Mouse (Mus musculus) stomach, embryonic 16.5 days (tissue): Measurements from ENCODE around the gene Ccdc124. TPM values are rescaled to one million over a fixed set of nuclear protein-coding genes. Genes with fewer than 3 reads are reported as not detected.

ENCODE experiments used
- ATAC-seq: fragments of 200-750 bp; cut with Nextera tagmentation; 2 replicates; pipeline ENCODE4 v1.8.0; 2017; ENCODE audit warnings: moderate number of reproducible peaks, moderate TSS enrichment; ENCODE audit not compliant: insufficient read depth, low FRiP score
- H3K27ac ChIP-seq: fragments of 300-500 bp; sonication (generic); 2 replicates; pipeline ENCODE4 v1.5.1; 2014; ENCODE audit warnings: low read length
- H3K27me3 ChIP-seq: fragments of 300-500 bp; sonication (generic); 2 replicates; pipeline ENCODE4 v1.6.1; 2014; ENCODE audit warnings: low read length, control low read depth, mixed read lengths; ENCODE audit not compliant: control insufficient read depth, insufficient read depth
- H3K36me3 ChIP-seq: fragments of 300-500 bp; sonication (generic); 2 replicates; pipeline ENCODE4 v1.6.1; 2014; ENCODE audit warnings: low read length; ENCODE audit not compliant: control insufficient read depth, insufficient read depth
- H3K4me1 ChIP-seq: fragments of 300-500 bp; sonication (generic); 2 replicates; pipeline ENCODE4 v1.6.1; 2014; ENCODE audit warnings: low read length, control low read depth, mixed read lengths; ENCODE audit not compliant: control insufficient read depth, insufficient read depth
- H3K4me2 ChIP-seq: fragments of 300-500 bp; sonication (generic); 2 replicates; pipeline ENCODE4 v1.6.1; 2014; ENCODE audit warnings: low read depth, low read length, mixed read lengths
- H3K4me3 ChIP-seq: fragments of 300-500 bp; sonication (generic); replicated peaks from 2 replicates; pipeline ENCODE4 v1.5.1; 2014; ENCODE audit warnings: mild to moderate bottlenecking, low read length
- H3K9ac ChIP-seq: fragments of 300-500 bp; sonication (generic); 2 replicates; pipeline ENCODE4 v1.6.1; 2014; ENCODE audit warnings: low read length
- H3K9me3 ChIP-seq: fragments of 300-500 bp; sonication (generic); replicated peaks from 2 replicates; pipeline ENCODE4 v1.6.1; 2016; ENCODE audit warnings: low read length, control low read depth; ENCODE audit not compliant: control insufficient read depth
- WGBS: fragments of 180-500 bp; shearing (Covaris S2); extraction: QIAGEN DNeasy Blood & Tissue Kit; methylation state at CpG from one replicate; pipeline ENCODE4 v1.1.7; 2014; 5-methylcytosine and 5-hydroxymethylcytosine counted together
- polyA plus RNA-seq: library from polyadenylated mRNA; unstranded; fragments of >200 nt; fragmentation: Nextera tagmentation; extraction: Ambion mirVana; gene quantifications from 2 replicates; pipeline ENCODE4 v1.2.1, GENCODE M21; 2015

The Ccdc124 gene
- polyA plus RNA-seq, 1 experiment from 2014 or later = 89.6 TPM

DNA sequence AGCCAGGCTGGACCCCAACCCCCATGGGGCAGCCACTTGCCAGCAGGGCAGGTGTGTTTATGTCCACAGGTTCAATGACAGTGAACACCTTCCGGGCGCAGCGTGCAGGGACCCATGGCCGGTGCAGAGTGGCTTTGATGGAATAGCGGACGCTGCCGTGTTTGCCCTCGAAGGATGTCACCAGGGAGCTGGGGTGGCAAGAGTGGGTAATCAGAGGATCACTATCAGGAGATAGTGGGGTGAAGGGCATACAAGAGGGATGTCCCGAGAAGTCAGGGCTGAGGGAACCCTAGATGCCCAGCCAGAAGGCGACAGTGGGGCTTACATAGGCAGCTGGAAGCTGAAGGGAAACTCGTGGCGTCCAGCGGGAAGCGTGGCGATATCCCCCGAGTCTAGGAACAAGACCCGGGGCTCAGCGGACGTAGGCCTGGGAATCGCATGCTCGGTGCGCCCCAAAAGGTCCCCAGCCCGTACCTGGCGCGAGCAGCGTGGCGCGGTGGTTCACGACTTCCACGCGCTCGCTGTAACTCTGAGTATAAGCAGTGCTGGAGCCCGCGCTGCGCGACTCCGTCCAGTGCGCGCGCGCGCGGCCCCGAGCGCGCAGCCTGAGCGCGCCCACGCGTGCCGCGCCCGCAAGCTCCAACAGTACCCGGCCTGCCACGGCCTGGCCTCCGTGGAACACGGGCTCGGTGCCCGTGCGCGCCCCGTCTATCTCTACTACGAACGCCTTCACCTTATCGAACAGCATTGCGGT is 34.9 kb downstream of the Ccdc124 start:
- peak overlapping the region; percentile 66 for H3K4me3 ChIP-seq
- WGBS = 1% methylated on average over 66 of the region's 66 CpGs
- H3K27me3 ChIP-seq = no peaks in the 10 kb centered on the region
- H3K9me3 ChIP-seq = no peaks in the 10 kb centered on the region
- peaks cover 25% of the 10 kb centered on the region for H3K4me1 ChIP-seq
- peak overlapping the region; percentile 95 for H3K27ac ChIP-seq
- H3K4me2 ChIP-seq = peak overlapping the region; percentile 66
- H3K9ac ChIP-seq = peak overlapping the region; percentile 82
- H3K36me3 ChIP-seq = 0 out of 2 replicates have a peak, but pooled peaks cover 4% of the 10 kb centered on the region
- ATAC-seq = peak; percentile 20

GRCm38 (mm10) chr8:70836666-70837065 is 37.1 kb downstream of the Ccdc124 start:
- Histone ChIP-seq H3K27ac (no peak overlapping the region), H3K4me2 (no peak overlapping the region), H3K4me3 (no peak overlapping the region), H3K27me3 (no peaks in the 10 kb centered on the region), H3K36me3 (0 out of 2 replicates have a peak, but pooled peaks cover 4% of the 10 kb centered on the region), H3K9ac (0 out of 2 replicates have a peak overlapping the region, but pooled peaks have one; percentile 19), H3K4me1 (peaks cover 28% of the 10 kb centered on the region), H3K9me3 (no peaks in the 10 kb centered on the region)
- ATAC-seq = no peak
- WGBS = 89% methylated on average over 12 of the region's 12 CpGs

- no peak overlapping the region for H3K4me3 ChIP-seq
- 0 out of 2 replicates have a peak, but pooled peaks cover 4% of the 10 kb centered on the region for H3K36me3 ChIP-seq
- no peaks in the 10 kb centered on the region for H3K27me3 ChIP-seq
- H3K4me1 ChIP-seq = peaks cover 12% of the 10 kb centered on the region
- WGBS = 98% methylated on average over 3 of the region's 3 CpGs
- no peaks in the 10 kb centered on the region for H3K9me3 ChIP-seq
- no peak overlapping the region for H3K4me2 ChIP-seq
- H3K9ac ChIP-seq = no peak overlapping the region
- H3K27ac ChIP-seq = no peak overlapping the region
- no peak for ATAC-seq
Observed at GRCm38 (mm10) chr8:70834071-70834470, 39.7 kb downstream of the Ccdc124 start.

- Histone ChIP-seq H3K4me1 (peaks cover 7% of the 10 kb centered on the region), H3K27me3 (no peaks in the 10 kb centered on the region), H3K9ac (0 out of 2 replicates have a peak overlapping the region, but pooled peaks have one; percentile 10), H3K4me2 (no peak overlapping the region), H3K36me3 (0 out of 2 replicates have a peak, but pooled peaks cover 4% of the 10 kb centered on the region), H3K27ac (no peak overlapping the region), H3K4me3 (no peak overlapping the region), H3K9me3 (no peaks in the 10 kb centered on the region)
- WGBS = 42% methylated on average over 15 of the region's 15 CpGs
- ATAC-seq = no peak
Observed at GRCm38 (mm10) chr8:70833520-70833919, 40.2 kb downstream of the Ccdc124 start.

GRCm38 (mm10) chr8:70833018-70833482 is 40.7 kb downstream of the Ccdc124 start:
- no peak for ATAC-seq
- H3K36me3 ChIP-seq = 0 out of 2 replicates have a peak, but pooled peaks cover 4% of the 10 kb centered on the region
- 48% methylated on average over 9 of the region's 9 CpGs for WGBS
- H3K4me2 ChIP-seq = no peak overlapping the region
- no peak overlapping the region for H3K4me3 ChIP-seq
- H3K27me3 ChIP-seq = no peaks in the 10 kb centered on the region
- H3K9me3 ChIP-seq = no peaks in the 10 kb centered on the region
- H3K9ac ChIP-seq = peak overlapping the region; percentile 45; the same call in 1 of the 2 replicates
- peaks cover 4% of the 10 kb centered on the region; the same call in 1 of the 2 replicates for H3K4me1 ChIP-seq
- H3K27ac ChIP-seq = no peak overlapping the region

- Histone ChIP-seq H3K9me3 (no peaks in the 10 kb centered on the region), H3K4me2 (no peak overlapping the region), H3K27me3 (no peaks in the 10 kb centered on the region), H3K4me3 (no peak overlapping the region), H3K9ac (no peak overlapping the region), H3K36me3 (0 out of 2 replicates have a peak, but pooled peaks cover 4% of the 10 kb centered on the region), H3K4me1 (peaks cover 4% of the 10 kb centered on the region; the same call in 1 of the 2 replicates), H3K27ac (no peak overlapping the region)
- ATAC-seq = no peak
- WGBS = 70% methylated on average over 11 of the region's 11 CpGs
Observed at GRCm38 (mm10) chr8:70832371-70832770, 41.4 kb downstream of the Ccdc124 start.

GRCm38 (mm10) chr8:70831517-70831916 is 42.2 kb downstream of the Ccdc124 start:
- no peak for ATAC-seq
- Histone ChIP-seq H3K9me3 (no peaks in the 10 kb centered on the region), H3K27ac (no peak overlapping the region), H3K9ac (0 out of 2 replicates have a peak overlapping the region, but pooled peaks have one; percentile 18), H3K4me2 (no peak overlapping the region), H3K36me3 (0 out of 2 replicates have a peak, but pooled peaks cover 4% of the 10 kb centered on the region), H3K27me3 (no peaks in the 10 kb centered on the region), H3K4me1 (peaks cover 4% of the 10 kb centered on the region; the same call in 1 of the 2 replicates), H3K4me3 (no peak overlapping the region)
- WGBS = 78% methylated on average over 8 of the region's 8 CpGs

GRCm38 (mm10) chr8:70827796-70828195 is 45.9 kb downstream of the Ccdc124 start:
- Histone ChIP-seq H3K27ac (no peak overlapping the region), H3K27me3 (no peaks in the 10 kb centered on the region), H3K9ac (no peak overlapping the region), H3K9me3 (no peaks in the 10 kb centered on the region), H3K4me2 (no peak overlapping the region), H3K4me3 (no peak overlapping the region), H3K36me3 (no peaks in the 10 kb centered on the region), H3K4me1 (no peaks in the 10 kb centered on the region; the same call in 1 of the 2 replicates)
- no peak for ATAC-seq
- 86% methylated on average over 1 of the region's 1 CpGs for WGBS

DNA sequence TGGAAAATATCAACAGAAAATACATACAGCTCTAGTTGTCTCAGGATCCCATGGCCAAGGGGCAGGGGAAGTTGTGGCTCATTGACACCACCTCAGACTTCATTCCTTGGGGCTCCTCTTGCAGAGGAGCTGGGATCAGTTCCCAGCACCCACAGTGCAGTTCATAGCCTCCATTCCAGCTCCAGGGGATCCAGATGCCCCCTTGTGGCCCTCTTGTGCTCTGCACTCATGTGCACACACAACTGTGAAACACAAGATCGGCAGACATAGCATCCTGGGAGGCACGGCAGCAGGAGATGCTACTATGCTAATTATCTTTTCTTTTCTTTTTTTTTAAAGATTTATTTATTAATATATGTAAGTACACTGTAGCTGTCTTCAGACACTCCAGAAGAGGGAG is 46.7 kb downstream of the Ccdc124 start:
- H3K27ac ChIP-seq = no peak overlapping the region
- WGBS = 98% methylated on average over 2 of the region's 2 CpGs

More for the DNA sequence above, 46.7 kb downstream of the Ccdc124 start:
- Histone ChIP-seq H3K36me3 (no peaks in the 10 kb centered on the region), H3K4me2 (no peak overlapping the region), H3K4me3 (no peak overlapping the region), H3K9ac (no peak overlapping the region), H3K9me3 (no peaks in the 10 kb centered on the region), H3K27me3 (no peaks in the 10 kb centered on the region), H3K4me1 (no peaks in the 10 kb centered on the region; the same call in none of the 2 replicates)
- no peak for ATAC-seq
